Mouse (Mus musculus): ENCODE results near the gene Susd2.

- no peak for TF ChIP-seq CTCF (IDR thresholded peaks at IDR 0.05; ENCODE audit: low read depth)
- no peak for TF ChIP-seq EP300 (IDR thresholded peaks at IDR 0.05; ENCODE audit: low read depth)
Observed at GRCm38 (mm10) chr10:75607253-75607652, 36.6 kb downstream of the Susd2 start.
